Mouse (Mus musculus) forebrain, postnatal 0 days (tissue): ENCODE measurements around the gene Mon1a. TPM values are rescaled to one million over a fixed set of nuclear protein-coding genes. Genes with fewer than 3 reads are reported as not detected.
A peak's percentile ranks its signal among the peaks of the same experiment; 100 is the strongest.

Experiments
- ATAC-seq: fragments of 200-750 bp; cut with Nextera tagmentation; 2 replicates; pipeline ENCODE4 v1.8.0; 2017; ENCODE audit warnings: mild to moderate bottlenecking, moderate library complexity
- DNase-seq: peaks from one replicate; pipeline ENCODE4 v3.0.0-alpha.2; 2015
- H3K27ac ChIP-seq: fragments of 300-500 bp; sonication (generic); 2 replicates; pipeline ENCODE4 v1.5.1; 2014; ENCODE audit warnings: low read depth, mild to moderate bottlenecking, antibody characterized with exemption, low read length, moderate library complexity, mixed read lengths
- H3K27me3 ChIP-seq: fragments of 300-500 bp; sonication (generic); 2 replicates; pipeline ENCODE4 v1.6.1; 2014; ENCODE audit warnings: mild to moderate bottlenecking, low read length, mixed read lengths; ENCODE audit not compliant: insufficient read depth
- H3K36me3 ChIP-seq: fragments of 300-500 bp; sonication (generic); 2 replicates; pipeline ENCODE4 v1.6.1; 2014; ENCODE audit warnings: mild to moderate bottlenecking, moderate library complexity; ENCODE audit not compliant: insufficient read depth
- H3K4me1 ChIP-seq: fragments of 300-500 bp; sonication (generic); 2 replicates; pipeline ENCODE4 v1.6.1; 2014; ENCODE audit warnings: antibody characterized with exemption; ENCODE audit not compliant: insufficient read depth
- H3K4me2 ChIP-seq: fragments of 300-500 bp; sonication (generic); 2 replicates; pipeline ENCODE4 v1.6.1; 2014; ENCODE audit warnings: low read depth, mild to moderate bottlenecking, moderate library complexity
- H3K4me3 ChIP-seq: fragments of 300-500 bp; sonication (generic); 2 replicates; pipeline ENCODE4 v1.5.1; 2014; ENCODE audit warnings: low read depth, low read length, mixed read lengths
- H3K9ac ChIP-seq: fragments of 300-500 bp; sonication (generic); 2 replicates; pipeline ENCODE4 v1.6.1; 2014; ENCODE audit warnings: mild to moderate bottlenecking
- H3K9me3 ChIP-seq: fragments of 300-500 bp; sonication (generic); 2 replicates; pipeline ENCODE4 v1.6.1; 2016; ENCODE audit warnings: low read length
- CTCF ChIP-seq: sonication (generic); IDR thresholded peaks from 2 replicates; pipeline ENCODE4 v1.5.1; 2016; ENCODE audit warnings: antibody characterized with exemption, control low read depth, low read depth
- WGBS: fragments of 180-500 bp; shearing (Covaris S2); extraction: QIAGEN DNeasy Blood & Tissue Kit; methylation state at CpG from one replicate; pipeline ENCODE4 v1.1.7; 2014; 5-methylcytosine and 5-hydroxymethylcytosine counted together
- polyA plus RNA-seq: library from polyadenylated mRNA; unstranded; fragments of >200 nt; fragmentation: Nextera tagmentation; extraction: Ambion mirVana; gene quantifications from 2 replicates; pipeline ENCODE4 v1.2.1, GENCODE M21; 2015
- total RNA-seq: library from RNA; depleted of rRNA; stranded (reverse); fragments of >200 nt; gene quantifications from 2 replicates; pipeline ENCODE4 v1.2.3, GENCODE M21; 2014

Mon1a gene
- total and polyA plus RNA-seq, 2 experiments from 2014 or later, result 17.4 to 18.9 TPM

- TF ChIP-seq CTCF, result no peak
- Histone ChIP-seq H3K9ac (no peak overlapping the region), H3K27ac (no peak overlapping the region), H3K27me3 (no peaks in the 10 kb centered on the region), H3K9me3 (no peaks in the 10 kb centered on the region), H3K4me3 (no peak overlapping the region), H3K36me3 (peaks cover 19% of the 10 kb centered on the region), H3K4me1 (no peaks in the 10 kb centered on the region), H3K4me2 (no peak overlapping the region)
- no peak for DNase-seq
- no peak for ATAC-seq
- WGBS, result 72% methylated on average over 12 of the region's 12 CpGs
These were observed 11.9 kb downstream of the Mon1a start for GRCm38 (mm10) chr9:107899855-107900254.

GRCm38 (mm10) chr9:107900840-107901626 lies 13.1 kb downstream of the Mon1a start:
- Histone ChIP-seq H3K36me3 (peaks cover 19% of the 10 kb centered on the region), H3K27ac (peak overlapping the region; percentile 35; the same call in 1 of the 2 replicates), H3K4me2 (peak overlapping the region; percentile 66), H3K4me1 (no peaks in the 10 kb centered on the region), H3K9me3 (no peaks in the 10 kb centered on the region), H3K27me3 (no peaks in the 10 kb centered on the region), H3K4me3 (peak overlapping the region; percentile 34), H3K9ac (peak overlapping the region; percentile 44; the same call in 1 of the 2 replicates)
- WGBS, result 4% methylated on average over 44 of the region's 44 CpGs
- ATAC-seq (peak; percentile 83), DNase-seq (peak; percentile 89)
- TF ChIP-seq CTCF, result peak; percentile 91

GRCm38 (mm10) chr9:107901627-107901914 lies 13.6 kb downstream of the Mon1a start:
- ATAC-seq (0 out of 2 replicates have a peak, but pooled peaks have one; percentile 1), DNase-seq (no peak)
- Histone ChIP-seq H3K4me3 (peak overlapping the region; percentile 34), H3K27me3 (no peaks in the 10 kb centered on the region), H3K36me3 (peaks cover 17% of the 10 kb centered on the region), H3K9ac (peak overlapping the region; percentile 44; the same call in 1 of the 2 replicates), H3K27ac (no peak overlapping the region), H3K4me2 (peak overlapping the region; percentile 66), H3K9me3 (no peaks in the 10 kb centered on the region), H3K4me1 (no peaks in the 10 kb centered on the region; the same call in 1 of the 2 replicates)
- 15% methylated on average over 17 of the region's 17 CpGs for WGBS
- no peak for TF ChIP-seq CTCF

- ATAC-seq, result peak; percentile 71
- Histone ChIP-seq H3K4me3 (no peak overlapping the region), H3K36me3 (peaks cover 13% of the 10 kb centered on the region), H3K9ac (no peak overlapping the region), H3K9me3 (no peaks in the 10 kb centered on the region), H3K27ac (no peak overlapping the region), H3K4me2 (no peak overlapping the region), H3K4me1 (no peaks in the 10 kb centered on the region; the same call in 1 of the 2 replicates), H3K27me3 (no peaks in the 10 kb centered on the region)
- 2% methylated on average over 4 of the region's 4 CpGs for WGBS
- TF ChIP-seq CTCF, result peak; percentile 98
- peak; percentile 92 for DNase-seq
These were observed 16.8 kb downstream of the Mon1a start for GRCm38 (mm10) chr9:107904726-107905125.

- Histone ChIP-seq H3K4me2 (peak within 1 kb of the TSS; percentile 41), H3K9ac (peak within 1 kb of the TSS; percentile 35), H3K9me3 (no peaks in the 10 kb centered on the region), H3K27me3 (no peaks in the 10 kb centered on the region), H3K27ac (no peak within 1 kb of the TSS), H3K36me3 (peaks cover 6% of the 10 kb centered on the region), H3K4me3 (peak within 1 kb of the TSS; percentile 14; the same call in 1 of the 2 replicates), H3K4me1 (no peaks in the 10 kb centered on the region; the same call in 1 of the 2 replicates)
- DNase-seq (peak; percentile 33), ATAC-seq (no peak)
- 24% methylated on average over 19 of the region's 19 CpGs for WGBS
- no peak for TF ChIP-seq CTCF
These were observed 18.5 kb downstream of the Mon1a start, which contains the start of gene Mst1r for GRCm38 (mm10) chr9:107906252-107906966. TSS of gene Mst1r (plus strand) at chr9:107906873.

- Histone ChIP-seq H3K27ac (no peak overlapping the region), H3K4me2 (peak overlapping the region; percentile 41), H3K9ac (peak overlapping the region; percentile 35), H3K4me1 (no peaks in the 10 kb centered on the region; the same call in 1 of the 2 replicates), H3K4me3 (peak overlapping the region; percentile 14; the same call in 1 of the 2 replicates), H3K36me3 (peaks cover 6% of the 10 kb centered on the region), H3K27me3 (no peaks in the 10 kb centered on the region), H3K9me3 (no peaks in the 10 kb centered on the region)
- no peak for TF ChIP-seq CTCF
- DNase-seq (no peak), ATAC-seq (no peak)
- whole genome bisulfite sequencing, result 48% methylated on average over 31 of the region's 31 CpGs
These were observed 19.2 kb downstream of the Mon1a start for GRCm38 (mm10) chr9:107906967-107907800.
